Mouse (Mus musculus) G1E (cell line): ENCODE measurements at regions not wholly inside any gene's neighbourhood (a gene's known extent, or its start where the extent isn't known, plus 50 kb on each side); places are given as distances from the start of the nearest gene placed in this dataset.

ENCODE experiments used
- CTCF ChIP-seq: IDR thresholded peaks from 2 replicates; pipeline ENCODE4 v1.5.1; 2012; ENCODE audit warnings: low read depth, low read length, inconsistent platforms, mixed read lengths
- GATA1 ChIP-seq: IDR thresholded peaks from 2 replicates; pipeline ENCODE4 v1.6.1; 2012; ENCODE audit warnings: borderline replicate concordance, low read length, inconsistent platforms, mixed read lengths
- POLR2AphosphoS5 ChIP-seq: IDR thresholded peaks from 2 replicates; pipeline ENCODE4 v1.6.1; 2012; ENCODE audit warnings: low read depth, low read length, inconsistent platforms; ENCODE audit not compliant: insufficient replicate concordance

GRCm38 (mm10) chr11:24783470-24783869, 705.6 kb downstream of the Bcl11a start:
- no peak for TF ChIP-seq CTCF
- TF ChIP-seq GATA1: no peak
- TF ChIP-seq POLR2AphosphoS5: no peak
